Mouse (Mus musculus) lung, embryonic 15.5 days (tissue): ENCODE data around the gene Gm3409. TPM values are rescaled to one million over a fixed set of nuclear protein-coding genes. Genes with fewer than 3 reads are reported as not detected.
A peak's percentile ranks its signal among the peaks of the same experiment; 100 is the strongest.

Source experiments
- ATAC-seq: fragments of 200-750 bp; cut with Nextera tagmentation; 2 replicates; pipeline ENCODE4 v1.8.0; 2017; ENCODE audit warnings: moderate number of reproducible peaks, borderline replicate concordance; ENCODE audit not compliant: low FRiP score, low TSS enrichment; ENCODE audit errors: extremely low read depth
- H3K27ac ChIP-seq: fragments of 300-500 bp; sonication (generic); 2 replicates; pipeline ENCODE4 v1.5.1; 2015; ENCODE audit warnings: moderate library complexity, mild to moderate bottlenecking, inconsistent platforms
- H3K27me3 ChIP-seq: fragments of 300-500 bp; sonication (generic); 2 replicates; pipeline ENCODE4 v1.6.1; 2015; ENCODE audit warnings: inconsistent platforms
- H3K36me3 ChIP-seq: fragments of 300-500 bp; sonication (generic); 2 replicates; pipeline ENCODE4 v1.6.1; 2015; ENCODE audit warnings: inconsistent platforms
- H3K4me1 ChIP-seq: fragments of 300-500 bp; sonication (generic); 2 replicates; pipeline ENCODE4 v1.6.1; 2015; ENCODE audit warnings: inconsistent platforms
- H3K4me2 ChIP-seq: fragments of 300-500 bp; sonication (generic); 2 replicates; pipeline ENCODE4 v1.6.1; 2015; ENCODE audit warnings: inconsistent platforms, mild to moderate bottlenecking, moderate library complexity
- H3K4me3 ChIP-seq: fragments of 300-500 bp; sonication (generic); 2 replicates; pipeline ENCODE4 v1.5.1; 2015; ENCODE audit warnings: mild to moderate bottlenecking, inconsistent platforms
- H3K9ac ChIP-seq: fragments of 300-500 bp; sonication (generic); 2 replicates; pipeline ENCODE4 v1.6.1; 2015; ENCODE audit warnings: inconsistent platforms
- H3K9me3 ChIP-seq: fragments of 300-500 bp; sonication (generic); 2 replicates; pipeline ENCODE4 v1.6.1; 2016; ENCODE audit warnings: inconsistent platforms
- WGBS: fragments of 180-500 bp; shearing (Covaris S2); methylation state at CpG from one replicate; pipeline ENCODE4 v1.1.7; 2015; 5-methylcytosine and 5-hydroxymethylcytosine counted together
- polyA plus RNA-seq: library from polyadenylated mRNA; unstranded; fragments of >200 nt; fragmentation: Nextera tagmentation; extraction: Ambion mirVana; gene quantifications from 2 replicates; pipeline ENCODE4 v1.2.1, GENCODE M21; 2015

The Gm3409 gene
- polyA plus RNA-seq, 1 experiment from 2014 or later = not detected

- Histone ChIP-seq H3K9ac (no peak overlapping the region), H3K27me3 (no peaks in the 10 kb centered on the region; the same call in 1 of the 2 replicates), H3K9me3 (no peaks in the 10 kb centered on the region), H3K27ac (no peak overlapping the region), H3K4me3 (no peak overlapping the region), H3K4me2 (no peak overlapping the region), H3K4me1 (no peaks in the 10 kb centered on the region), H3K36me3 (no peaks in the 10 kb centered on the region)
- ATAC-seq = no peak
- 88% methylated on average over 3 of the region's 3 CpGs for WGBS
These were observed 39.2 kb downstream of the Gm3409 start for GRCm38 (mm10) chr5:146576668-146577067.

DNA sequence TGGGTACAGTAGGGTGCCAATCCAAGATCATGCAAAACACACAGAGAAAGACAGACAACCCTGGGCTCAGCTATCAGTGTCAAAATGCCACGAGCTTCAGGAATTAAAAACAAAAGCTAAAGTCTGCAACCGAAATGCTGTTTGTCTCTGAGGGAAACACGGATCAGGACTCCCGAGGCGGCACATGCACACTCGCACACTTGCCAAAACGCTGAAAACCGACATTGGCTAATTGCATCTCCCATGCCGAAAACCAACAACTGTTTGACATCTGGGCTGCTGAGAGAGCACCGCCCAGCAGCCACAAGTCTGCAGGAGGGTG is 46.7 kb downstream of the Gm3409 start:
- Histone ChIP-seq H3K4me3 (peak overlapping the region; percentile 37), H3K9ac (no peak overlapping the region), H3K4me1 (peaks cover 9% of the 10 kb centered on the region), H3K27ac (no peak overlapping the region), H3K9me3 (no peaks in the 10 kb centered on the region), H3K27me3 (peaks cover 53% of the 10 kb centered on the region), H3K4me2 (peak overlapping the region; percentile 81), H3K36me3 (no peaks in the 10 kb centered on the region)
- ATAC-seq = no peak
- 5% methylated on average over 10 of the region's 10 CpGs for WGBS

DNA sequence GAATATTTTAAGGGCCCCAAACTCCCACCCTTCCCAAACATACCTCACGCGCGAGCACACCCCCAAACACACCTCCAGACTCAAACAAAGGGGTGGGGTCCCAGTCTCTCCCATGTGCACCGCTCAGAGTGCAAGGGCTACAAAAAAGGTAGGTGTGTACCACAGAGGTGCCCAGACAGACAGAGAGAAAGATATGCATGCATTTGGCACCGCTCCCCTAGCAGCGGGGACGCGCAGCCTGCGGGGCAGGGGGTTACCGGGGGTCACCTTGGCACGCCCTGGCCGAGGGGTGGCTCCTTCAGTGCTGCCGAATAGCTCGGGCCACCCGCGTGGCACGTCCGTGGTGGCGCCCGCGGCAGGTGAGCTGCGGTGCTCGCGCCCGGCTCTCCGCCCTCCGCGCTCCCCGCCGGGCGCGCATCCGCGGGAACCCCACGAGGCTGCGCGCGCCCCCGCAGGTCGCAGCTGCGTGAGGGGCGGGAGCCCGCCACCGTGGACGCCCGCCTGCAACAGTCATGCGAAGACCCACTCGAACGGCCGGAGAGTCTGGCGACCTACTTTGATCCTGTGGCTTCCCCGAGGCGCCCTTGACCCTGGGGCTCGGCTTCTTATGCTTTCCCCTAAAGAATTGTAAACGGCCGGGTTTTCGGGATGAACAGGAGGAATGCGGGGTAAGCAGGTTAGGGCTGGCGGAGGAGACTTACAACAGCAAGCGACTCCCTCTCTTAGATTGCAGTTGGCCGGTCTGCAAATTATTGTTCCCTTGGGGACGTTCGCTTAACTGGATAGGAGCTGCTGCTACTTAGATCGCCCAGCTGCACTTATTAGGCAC is 47.2 kb downstream of the Gm3409 start, which contains the start of gene Gpr12:
TSS of gene Gpr12 (minus strand) at position 762 of the 829 bp plus-strand sequence.
- H3K27ac ChIP-seq = no peak within 1 kb of the TSS

GRCm38 (mm10) chr5:146585307-146585651 is 47.8 kb downstream of the Gm3409 start:
- H3K9me3 ChIP-seq = no peaks in the 10 kb centered on the region
- no peak for ATAC-seq
- peaks cover 9% of the 10 kb centered on the region for H3K4me1 ChIP-seq
- peak overlapping the region; percentile 81; the same call in 1 of the 2 replicates for H3K4me2 ChIP-seq
- WGBS = 4% methylated on average over 10 of the region's 10 CpGs
- no peaks in the 10 kb centered on the region for H3K36me3 ChIP-seq
- no peak overlapping the region for H3K9ac ChIP-seq
- H3K4me3 ChIP-seq = peak overlapping the region; percentile 37; the same call in 1 of the 2 replicates
- peaks cover 53% of the 10 kb centered on the region for H3K27me3 ChIP-seq
- H3K27ac ChIP-seq = no peak overlapping the region

More for the DNA sequence above, 47.2 kb downstream of the Gm3409 start, which contains the start of gene Gpr12:
- no peaks in the 10 kb centered on the region for H3K36me3 ChIP-seq
- no peaks in the 10 kb centered on the region for H3K9me3 ChIP-seq
- 1% methylated on average over 59 of the region's 64 CpGs for WGBS
- H3K4me2 ChIP-seq = peak within 1 kb of the TSS; percentile 81
- peaks cover 9% of the 10 kb centered on the region for H3K4me1 ChIP-seq
- peak within 1 kb of the TSS; percentile 37 for H3K4me3 ChIP-seq
- H3K27me3 ChIP-seq = peaks cover 53% of the 10 kb centered on the region
- no peak for ATAC-seq
- no peak within 1 kb of the TSS for H3K9ac ChIP-seq

- 65% methylated on average over 8 of the region's 8 CpGs for WGBS
- no peak overlapping the region for H3K9ac ChIP-seq
- no peak for ATAC-seq
- H3K27ac ChIP-seq = no peak overlapping the region
- H3K36me3 ChIP-seq = no peaks in the 10 kb centered on the region
- peaks cover 9% of the 10 kb centered on the region for H3K4me1 ChIP-seq
- H3K4me3 ChIP-seq = no peak overlapping the region
- H3K27me3 ChIP-seq = peaks cover 53% of the 10 kb centered on the region
- no peak overlapping the region for H3K4me2 ChIP-seq
- no peaks in the 10 kb centered on the region for H3K9me3 ChIP-seq
These were observed 49.1 kb downstream of the Gm3409 start for GRCm38 (mm10) chr5:146586357-146587070.

Other genes with a start within 250 kb of the Gm3409 start
- 0.81 and 1.1 TPM in 2 replicates for gene Wasf3, start 152.7 kb upstream of the Gm3409 start, polyA plus RNA-seq
- not detected in 2 replicates for gene Gm6408, start 55.7 kb upstream of the Gm3409 start, polyA plus RNA-seq
- gene Gm6370, start 46.3 kb upstream of the Gm3409 start, polyA plus RNA-seq = not detected in 2 replicates
- gene 4930449I24Rik, start 35.2 kb upstream of the Gm3409 start, polyA plus RNA-seq = not detected in 2 replicates
- not detected in 2 replicates for gene Gm3402, start 23.5 kb upstream of the Gm3409 start, polyA plus RNA-seq
- not detected in 2 replicates for gene Gm3404, start 11.8 kb upstream of the Gm3409 start, polyA plus RNA-seq
- gene Gm3415, start 18.5 kb downstream of the Gm3409 start, polyA plus RNA-seq = not detected in 2 replicates
- gene Gpr12, start 47.6 kb downstream of the Gm3409 start, polyA plus RNA-seq = not detected in 2 replicates